Mouse (Mus musculus) cerebellum, adult 9-11 months (tissue): ENCODE data around the gene Mvk.
A peak's percentile ranks its signal among the peaks of the same experiment; 100 is the strongest.

Experiments used
- DNase-seq: peaks from one replicate; pipeline ENCODE4 v3.0.0; 2022

Gene Mvk

GRCm38 (mm10) chr5:114461238-114461637 lies 17.2 kb downstream of the Mvk start:
- DNase-seq = peak; percentile 73

- DNase-seq = peak; percentile 6
Observed at GRCm38 (mm10) chr5:114462067-114463040, 18.3 kb downstream of the Mvk start.

DNA sequence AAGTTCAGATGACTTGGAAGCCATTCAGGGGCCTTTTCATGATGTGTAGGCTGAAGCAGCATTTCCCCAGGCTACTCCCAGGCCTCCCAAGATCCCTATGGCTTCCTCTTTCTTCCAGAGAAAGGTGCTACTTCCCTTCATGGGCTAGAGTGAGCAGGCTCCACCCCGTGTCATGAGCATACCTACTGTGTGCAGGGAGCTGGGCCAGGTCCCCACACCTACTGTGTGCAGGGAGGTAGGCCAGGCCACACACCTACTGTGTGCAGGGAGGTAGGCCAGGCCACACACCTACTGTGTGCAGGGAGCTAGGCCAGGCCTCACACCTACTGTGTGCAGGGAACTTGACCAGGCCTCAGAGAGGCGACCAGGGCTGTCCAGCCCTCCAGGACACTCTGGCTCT lies 20.5 kb downstream of the Mvk start:
- DNase-seq = no peak

GRCm38 (mm10) chr5:114465641-114466040 lies 21.6 kb downstream of the Mvk start:
- peak; percentile 7 for DNase-seq

GRCm38 (mm10) chr5:114467019-114467418 lies 22.9 kb downstream of the Mvk start:
- no peak for DNase-seq

DNA sequence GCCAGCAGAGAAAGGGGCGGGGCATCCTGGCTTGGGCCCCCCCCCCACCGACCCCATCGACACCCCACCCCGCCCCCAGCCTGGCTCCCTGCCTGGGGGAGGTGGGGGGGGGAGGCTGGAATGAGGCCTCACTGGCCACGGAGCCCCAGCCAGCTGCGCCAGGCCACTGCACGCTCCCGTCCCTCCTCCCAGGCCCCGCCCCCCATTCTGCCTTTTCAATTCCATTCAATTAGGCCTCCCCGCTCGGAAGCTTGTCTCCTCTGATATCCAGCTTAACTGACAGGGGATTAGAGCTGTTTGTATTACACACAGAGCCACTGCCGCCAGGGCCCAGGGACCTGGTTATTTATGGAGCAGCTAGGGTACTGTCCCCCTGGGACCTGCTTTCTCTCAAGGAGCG lies 23.4 kb downstream of the Mvk start:
- peak; percentile 30 for DNase-seq

- no peak for DNase-seq
Observed at GRCm38 (mm10) chr5:114468007-114468406, 23.9 kb downstream of the Mvk start.

DNA sequence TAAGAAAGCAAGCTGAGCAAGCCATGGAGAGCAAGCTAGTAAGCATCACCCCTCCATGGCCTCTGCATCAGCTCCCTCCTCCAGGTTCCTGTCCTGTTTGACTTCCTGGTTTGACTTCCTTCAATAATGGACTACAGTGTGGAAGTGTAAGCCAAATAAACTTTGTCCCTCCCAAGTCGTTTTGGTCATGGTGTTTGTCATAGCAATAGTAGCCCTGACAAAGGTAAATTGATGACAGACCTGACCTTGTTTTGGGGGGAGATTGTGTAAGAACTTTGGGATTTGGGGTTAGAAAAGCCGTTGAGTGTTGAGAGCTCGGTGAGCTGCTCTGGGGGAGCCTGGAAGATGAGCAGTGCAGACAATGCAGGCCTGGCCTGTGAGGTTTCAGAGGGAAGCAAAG lies 26.3 kb downstream of the Mvk start:
- no peak for DNase-seq

DNA sequence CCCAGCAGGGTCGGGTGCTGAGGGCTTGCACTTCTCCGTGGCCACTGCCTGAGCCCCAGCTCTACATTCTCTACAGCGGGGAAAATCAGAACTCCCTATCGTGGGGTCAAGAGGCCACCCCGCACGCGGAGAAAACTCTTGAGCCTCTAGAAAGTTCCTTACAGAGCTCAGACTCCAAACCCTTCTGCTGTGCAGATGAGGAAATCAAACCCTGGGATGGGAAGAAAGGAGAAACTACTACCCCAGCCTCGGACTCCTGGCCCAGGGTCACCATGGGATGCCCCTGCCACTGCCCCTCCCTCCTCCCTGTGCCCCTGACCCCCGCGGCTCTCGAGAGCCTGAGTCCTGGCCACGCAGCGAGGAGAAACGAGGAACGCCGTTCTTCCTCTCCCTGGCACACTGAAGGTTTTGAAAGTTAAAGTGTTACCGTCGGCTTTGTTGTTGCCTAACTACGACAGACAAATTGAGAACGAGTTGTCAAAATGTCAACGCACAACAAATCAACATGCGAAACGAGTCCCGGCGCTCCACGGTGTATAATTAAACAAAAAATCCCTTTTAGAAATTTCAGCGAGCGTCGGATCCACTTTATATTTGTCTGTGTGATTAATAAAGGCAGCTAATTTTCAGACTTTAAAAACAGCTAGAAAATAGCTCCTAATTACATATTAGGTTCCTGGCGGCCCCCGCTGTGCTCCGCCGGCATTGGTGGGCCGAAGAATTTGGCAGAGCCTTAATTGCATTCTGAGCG lies 30.8 kb downstream of the Mvk start:
- no peak for DNase-seq

GRCm38 (mm10) chr5:114478267-114478666 lies 34.2 kb downstream of the Mvk start:
- DNase-seq = no peak

GRCm38 (mm10) chr5:114482587-114483011 lies 38.5 kb downstream of the Mvk start:
- DNase-seq = no peak

DNA sequence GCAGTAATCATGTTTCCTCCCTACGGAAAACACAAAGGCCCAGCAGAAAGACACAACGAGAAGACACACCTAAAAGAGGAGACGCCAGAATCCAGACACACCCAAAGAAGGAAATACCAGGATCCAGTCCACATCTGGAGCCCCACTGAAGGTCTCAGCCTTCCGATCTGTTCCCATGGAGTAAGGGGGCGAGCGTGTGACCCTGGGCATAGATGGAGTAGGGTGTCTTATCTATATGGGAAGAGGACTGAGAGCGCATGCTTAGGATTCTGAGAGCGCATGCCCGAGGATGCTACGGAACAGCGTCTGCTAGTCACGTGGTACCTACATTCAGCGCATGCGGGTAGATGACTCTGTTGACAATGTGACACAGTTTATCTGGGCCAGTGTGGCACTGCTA lies 41.6 kb downstream of the Mvk start:
- no peak for DNase-seq

GRCm38 (mm10) chr5:114489570-114489969 lies 45.5 kb downstream of the Mvk start:
- DNase-seq = peak; percentile 34

GRCm38 (mm10) chr5:114490241-114490640 lies 46.2 kb downstream of the Mvk start:
- DNase-seq = no peak

DNA sequence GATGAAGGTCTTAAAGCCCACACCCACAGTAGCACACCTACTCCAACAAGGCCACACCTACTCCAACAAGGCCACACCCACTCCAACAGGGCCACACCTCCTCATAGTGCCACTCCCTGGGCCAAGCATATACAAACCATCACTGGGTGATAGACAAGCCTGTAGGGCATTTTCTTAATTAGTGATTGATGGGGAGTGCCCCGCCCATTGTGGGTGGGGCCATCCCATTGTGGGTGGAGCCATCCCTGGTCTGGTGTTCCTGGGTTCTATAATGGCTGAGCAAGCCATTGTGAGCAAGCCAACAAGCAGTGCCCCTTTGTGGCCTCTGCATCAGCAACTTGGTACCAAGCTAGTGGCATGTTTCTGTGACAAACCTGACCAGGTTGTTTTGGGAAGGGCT lies 50.7 kb downstream of the Mvk start:
- DNase-seq = no peak

DNA sequence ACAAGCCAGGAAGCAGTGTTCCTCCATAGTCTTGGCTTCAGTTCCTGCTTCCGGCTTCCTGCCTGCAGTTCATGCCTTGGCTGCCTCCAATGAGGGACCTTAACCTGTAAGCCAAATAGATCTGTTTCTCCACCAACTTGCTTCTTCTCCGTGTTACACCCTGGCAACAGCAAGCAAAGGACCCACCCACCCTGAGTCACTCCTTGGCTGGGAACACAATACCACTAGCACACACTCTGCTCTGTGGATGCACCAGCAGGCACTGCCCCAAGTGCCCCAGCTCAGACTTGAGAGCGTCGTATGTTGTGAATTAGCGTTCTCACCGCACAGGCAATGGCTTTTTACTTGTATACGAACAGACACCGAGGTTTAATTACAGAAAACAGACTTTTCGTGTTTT lies 57.2 kb downstream of the Mvk start:
- no peak for DNase-seq

GRCm38 (mm10) chr5:114504826-114505225 lies 60.8 kb downstream of the Mvk start:
- no peak for DNase-seq

DNA sequence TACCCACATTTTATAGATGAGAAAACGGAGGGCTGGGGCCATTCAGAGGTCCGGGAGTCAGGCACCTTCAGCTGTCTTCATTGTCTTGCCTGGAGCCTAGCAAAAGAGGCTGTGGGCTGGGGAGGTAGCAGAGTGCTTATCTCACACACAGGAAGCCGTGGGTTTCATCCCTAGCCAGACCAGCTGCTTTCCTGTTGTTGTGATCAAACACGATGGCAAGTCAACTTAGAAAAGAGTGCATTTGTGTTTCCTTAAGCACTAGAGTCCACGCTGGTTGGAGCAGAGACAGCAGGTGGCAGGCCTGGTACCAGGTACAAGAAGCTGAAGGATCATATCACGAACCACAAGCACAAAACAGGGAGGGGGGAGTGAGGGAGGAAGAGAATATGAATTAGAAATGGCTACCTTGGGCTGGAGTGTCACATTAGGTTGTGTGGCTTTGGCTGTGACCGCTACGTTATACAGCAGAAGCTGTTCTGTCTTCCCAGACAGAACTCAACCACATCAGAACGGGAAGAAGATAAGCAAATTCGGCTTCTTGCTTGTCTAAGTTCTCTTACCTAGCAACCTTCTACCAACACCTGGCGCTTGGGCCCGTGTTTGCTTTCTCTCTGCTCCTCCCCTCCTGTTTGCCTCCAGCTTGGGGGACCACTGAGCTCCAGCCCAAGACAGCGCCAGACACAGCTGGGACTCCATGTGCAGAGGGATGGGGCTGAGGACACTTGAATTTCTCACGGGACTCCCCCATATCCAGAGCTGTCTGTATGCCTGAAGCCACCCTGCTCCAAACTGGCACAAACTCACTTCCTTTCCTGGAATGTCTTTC lies 61.4 kb downstream of the Mvk start:
- no peak for DNase-seq

- DNase-seq = no peak
Observed at GRCm38 (mm10) chr5:114507394-114507793, 63.3 kb downstream of the Mvk start.

- no peak for DNase-seq
Observed at GRCm38 (mm10) chr5:114507964-114508363, 63.9 kb downstream of the Mvk start.

DNA sequence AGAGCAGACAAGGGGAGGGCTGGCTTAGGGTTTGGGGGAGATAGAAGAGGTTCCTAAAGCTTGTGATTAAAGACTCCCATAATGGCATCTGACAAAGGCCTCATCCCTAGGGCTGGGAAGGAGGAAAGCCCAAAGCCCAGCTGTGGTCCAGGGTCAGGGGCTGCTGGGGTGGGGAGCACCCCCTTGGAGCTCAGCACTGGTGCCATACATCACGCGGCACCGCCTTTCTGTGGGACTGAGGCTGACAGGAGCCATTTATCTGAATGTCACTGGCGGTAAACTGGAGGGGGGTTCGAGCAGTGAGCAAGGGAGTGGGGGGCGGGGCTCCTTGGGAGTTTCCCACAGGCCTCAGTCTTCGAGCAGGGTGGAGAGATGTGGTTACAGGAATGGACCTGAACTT lies 65.4 kb downstream of the Mvk start:
- DNase-seq = no peak
